Mouse (Mus musculus) ES-CJ7 (cell line): Measurements from ENCODE around the gene Fndc5.

Experiments
- DNase-seq: peaks from one replicate; pipeline ENCODE4 v3.0.0; 2011; ENCODE audit warnings: low read depth, low spot score

Gene Fndc5

DNA sequence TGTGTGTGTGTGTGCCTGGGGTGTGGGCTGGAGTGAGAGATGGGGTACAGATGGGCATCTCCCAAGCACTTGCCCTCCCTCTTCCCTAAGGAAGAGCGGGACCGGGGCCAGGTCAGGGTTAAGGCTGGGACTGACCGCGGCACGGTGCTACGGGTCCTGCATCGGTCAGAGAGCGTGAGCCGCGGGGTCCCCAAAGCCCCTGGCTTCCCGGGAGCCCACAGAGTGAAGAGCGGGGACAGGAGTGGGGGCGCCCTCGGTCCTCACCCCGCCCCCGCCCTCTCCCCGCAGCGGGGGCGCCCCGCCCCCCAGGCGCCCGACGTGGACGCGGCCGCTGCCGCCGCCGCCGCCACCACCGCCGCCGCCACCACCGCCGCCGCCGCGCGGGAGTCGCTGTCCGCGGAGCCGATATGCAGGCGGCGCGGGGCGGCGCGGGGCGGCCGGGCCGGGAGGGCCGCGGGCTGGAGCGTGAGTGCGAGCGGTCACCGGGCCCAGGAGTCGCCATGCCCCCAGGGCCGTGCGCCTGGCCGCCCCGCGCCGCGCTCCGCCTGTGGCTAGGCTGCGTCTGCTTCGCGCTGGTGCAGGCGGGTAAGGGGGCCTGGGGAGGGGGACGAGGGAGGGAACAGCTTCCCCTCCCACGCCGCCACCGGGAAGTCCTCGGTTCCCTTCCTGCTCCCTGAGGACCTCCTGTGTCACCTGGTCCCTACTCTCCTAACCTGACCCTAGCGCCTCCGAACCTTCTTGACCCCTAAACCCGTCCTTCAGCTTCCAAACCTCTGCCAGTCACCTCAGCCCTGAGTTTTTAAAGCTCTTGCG, at the start of gene Fndc5:
Fndc5 (plus strand) TSS at position 421 of the 813 bp plus-strand sequence.
- no peak for DNase-seq

DNA sequence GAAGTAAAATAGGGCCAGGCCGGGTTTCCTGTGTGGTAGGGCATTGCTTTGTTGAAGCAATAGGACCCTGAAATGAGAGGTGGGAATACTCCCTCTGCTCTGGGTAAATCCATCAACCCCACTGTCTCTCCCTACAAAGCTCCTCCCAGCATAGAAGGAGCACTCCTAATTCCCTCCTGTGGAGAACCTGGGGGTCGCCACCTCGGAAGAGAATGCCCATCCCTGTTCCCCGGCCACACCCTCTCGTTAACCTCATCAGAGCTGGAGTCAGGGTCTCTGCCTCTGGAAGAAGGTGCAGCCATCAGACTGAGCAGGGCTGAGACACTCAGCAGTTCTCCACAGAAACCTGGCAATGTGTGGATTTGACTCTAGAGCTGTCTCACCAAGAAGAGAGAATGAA, 48.9 kb upstream of the Fndc5 start:
- peak; percentile 52 for DNase-seq

DNA sequence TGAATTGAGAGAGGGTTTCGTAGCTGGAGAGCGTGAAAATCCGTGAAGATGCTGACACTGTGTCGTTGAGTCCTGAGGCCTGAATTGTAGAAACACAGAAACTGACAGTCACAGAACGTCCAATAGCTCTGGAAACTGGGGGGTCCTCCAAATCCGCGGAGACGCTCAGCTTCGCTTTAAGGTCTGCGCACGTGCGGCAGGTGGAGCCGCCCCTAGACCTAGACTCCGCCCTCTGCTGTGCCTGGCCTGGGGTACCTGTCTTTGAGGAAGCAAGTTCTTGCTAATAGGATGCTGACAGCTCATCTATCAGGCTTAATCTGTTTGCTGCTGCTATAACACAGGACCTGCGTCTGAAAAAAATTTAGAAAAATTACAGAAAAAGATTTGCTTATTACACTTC, 41.5 kb upstream of the Fndc5 start:
- DNase-seq, result no peak

DNA sequence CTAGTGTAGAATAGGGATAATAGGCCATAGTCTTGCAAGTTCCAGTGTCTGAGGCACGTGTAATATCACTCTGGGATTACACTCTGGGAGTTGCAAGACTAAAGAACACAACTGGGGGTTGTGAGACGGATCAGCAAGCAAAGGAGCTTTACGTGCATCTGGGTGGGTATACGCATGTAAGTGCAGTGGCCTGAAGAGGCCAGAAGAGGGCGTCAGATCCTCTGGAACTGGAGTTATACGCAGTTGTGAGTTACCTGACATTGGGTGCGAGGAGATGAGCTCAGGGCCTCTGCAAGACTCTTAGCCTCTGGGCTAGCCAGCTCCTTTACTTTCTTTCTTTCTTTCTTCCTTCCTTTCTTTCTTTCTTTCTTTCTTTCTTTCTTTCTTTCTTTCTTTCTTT, 39.8 kb upstream of the Fndc5 start:
- no peak for DNase-seq

DNA sequence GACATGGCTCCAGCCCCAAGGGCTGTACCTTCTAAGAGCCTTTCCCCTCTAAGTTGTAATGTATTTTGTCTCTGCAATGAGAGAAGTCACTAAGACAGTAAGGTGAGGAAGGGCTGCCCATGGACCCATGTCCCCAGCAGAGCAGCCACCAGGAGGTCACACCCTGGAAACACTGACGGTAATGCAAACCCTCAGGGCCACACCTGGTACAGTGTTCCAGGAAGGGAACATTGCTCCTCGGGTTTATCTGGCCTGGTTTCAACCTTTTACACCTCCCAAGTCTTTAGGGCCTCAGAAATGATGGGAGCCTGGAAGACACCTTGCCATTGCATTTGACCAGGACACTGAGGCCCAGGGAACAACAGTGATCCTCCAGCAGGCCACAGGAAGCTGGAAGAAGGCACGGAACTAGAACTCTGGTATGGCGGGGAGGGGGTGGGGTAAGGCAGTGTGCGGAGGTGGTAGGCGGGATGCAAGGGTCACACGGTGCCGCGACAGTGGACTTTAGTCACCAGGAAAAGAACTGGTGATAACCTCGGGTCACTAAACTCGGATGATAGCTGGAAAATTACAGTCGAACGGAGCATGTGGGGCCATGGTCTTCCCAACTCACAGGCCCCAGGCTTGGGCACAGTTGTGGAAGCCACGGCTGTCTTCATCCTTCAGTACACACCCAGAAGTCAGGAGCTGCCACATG, 34.5 kb upstream of the Fndc5 start:
- no peak for DNase-seq

DNA sequence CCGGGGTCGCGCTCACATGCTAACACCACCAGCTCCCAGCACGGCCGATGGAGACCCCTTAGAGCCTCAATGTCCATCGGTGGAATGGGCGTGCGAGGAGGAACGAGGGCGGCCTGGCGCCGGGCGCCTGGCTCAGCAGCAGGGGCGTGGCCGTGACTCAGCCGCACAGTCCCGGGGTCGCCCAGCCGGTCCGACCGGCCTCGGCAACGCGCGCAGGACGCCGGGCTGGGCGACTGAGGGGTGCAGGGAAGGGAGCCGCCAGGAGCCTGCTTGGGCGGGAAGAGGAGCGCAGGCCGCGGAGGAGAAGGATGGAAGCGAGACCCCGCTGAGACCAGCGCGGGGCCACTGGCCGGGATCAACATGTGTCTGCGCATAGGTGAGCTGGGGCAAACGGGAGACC, 31.4 kb upstream of the Fndc5 start, which contains the start of gene Tmem54:
Tmem54 (plus strand) TSS at position 193 of the 400 bp plus-strand sequence.
- no peak for DNase-seq

DNA sequence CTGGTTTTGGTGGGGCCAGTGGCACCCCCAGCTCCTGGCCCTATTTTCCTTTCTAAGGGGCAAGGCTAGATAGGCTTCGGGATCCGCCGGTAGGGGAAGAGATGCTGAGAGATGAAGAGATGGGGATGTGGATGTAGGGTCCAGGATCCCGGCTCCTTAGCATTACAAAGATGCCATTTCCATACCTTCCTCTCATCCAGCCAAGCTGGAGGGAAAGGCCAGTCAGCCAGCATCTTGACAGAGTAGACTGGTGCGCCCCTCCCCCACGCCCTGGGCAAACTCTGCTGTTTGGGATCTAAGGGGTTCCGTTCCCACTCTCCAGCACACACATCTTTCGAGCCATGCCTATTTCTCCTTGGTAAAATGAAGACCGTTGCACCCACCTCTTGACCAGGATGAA, 30.7 kb upstream of the Fndc5 start:
- DNase-seq, result peak; percentile 62

DNA sequence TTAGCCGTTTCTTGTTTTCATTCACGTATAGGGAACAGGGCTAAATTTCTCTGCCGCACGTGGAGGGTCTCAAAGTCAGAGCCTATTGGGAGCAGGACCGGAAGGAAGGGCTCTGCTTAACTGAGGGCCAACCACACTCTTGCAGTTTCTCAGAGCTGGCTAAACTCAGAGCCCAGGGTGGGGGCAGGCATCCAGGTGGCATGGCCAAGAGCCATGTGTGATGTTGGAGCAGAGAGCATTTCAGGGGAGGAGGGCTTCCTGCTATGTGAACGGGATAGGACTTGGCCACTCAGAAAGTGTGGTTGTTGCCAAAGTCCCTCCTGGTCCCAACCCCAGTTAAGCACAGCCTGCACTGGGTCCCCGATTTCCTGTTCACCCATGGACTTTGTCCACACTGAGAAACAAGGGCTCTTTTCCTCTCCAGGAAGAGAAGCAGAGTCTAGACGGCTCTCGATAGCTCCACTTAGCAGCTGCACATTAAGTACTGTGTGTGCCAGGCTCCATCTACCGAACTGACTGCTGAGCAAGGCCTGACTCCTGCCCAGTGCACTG, 29.4 kb upstream of the Fndc5 start:
- no peak for DNase-seq

DNA sequence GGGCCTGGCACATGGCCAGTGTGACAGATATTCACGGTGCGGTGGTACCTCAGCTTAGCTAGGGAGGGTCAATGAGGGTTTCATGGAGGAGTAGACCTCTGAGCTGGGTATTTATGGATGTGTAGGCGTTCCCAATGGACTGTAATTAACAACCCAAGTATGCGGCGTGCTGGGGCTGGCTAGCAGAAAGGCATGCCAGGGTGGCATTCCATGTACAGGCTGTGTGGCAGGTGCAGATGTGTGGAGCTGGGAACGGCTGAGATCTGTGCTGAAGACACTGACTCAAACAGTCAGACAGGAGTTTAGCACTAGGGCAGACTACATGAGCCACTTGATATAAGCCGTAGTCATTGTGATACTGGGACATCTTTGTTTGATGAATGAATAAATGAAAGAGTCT, 28.2 kb upstream of the Fndc5 start:
- DNase-seq, result no peak

DNA sequence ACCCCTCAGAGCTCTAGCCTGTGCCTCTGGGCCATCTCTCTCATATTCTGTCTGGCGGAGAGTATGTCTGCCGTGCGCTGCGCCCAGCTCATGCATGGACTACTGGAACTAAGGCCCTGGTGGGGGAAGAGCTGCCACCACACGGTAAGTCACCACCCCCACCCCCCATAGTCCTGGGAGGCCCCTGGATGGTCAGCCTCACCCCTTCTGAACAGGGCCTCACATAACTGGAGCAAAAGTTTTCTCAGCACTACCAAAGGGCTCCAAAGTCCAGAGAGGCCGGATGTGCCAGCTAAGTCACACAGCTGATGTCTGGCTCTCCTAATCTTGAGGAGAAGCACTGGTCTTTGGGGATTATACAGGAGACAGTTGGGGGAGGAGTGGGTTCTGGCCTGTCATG, 26.0 kb upstream of the Fndc5 start:
- no peak for DNase-seq

DNA sequence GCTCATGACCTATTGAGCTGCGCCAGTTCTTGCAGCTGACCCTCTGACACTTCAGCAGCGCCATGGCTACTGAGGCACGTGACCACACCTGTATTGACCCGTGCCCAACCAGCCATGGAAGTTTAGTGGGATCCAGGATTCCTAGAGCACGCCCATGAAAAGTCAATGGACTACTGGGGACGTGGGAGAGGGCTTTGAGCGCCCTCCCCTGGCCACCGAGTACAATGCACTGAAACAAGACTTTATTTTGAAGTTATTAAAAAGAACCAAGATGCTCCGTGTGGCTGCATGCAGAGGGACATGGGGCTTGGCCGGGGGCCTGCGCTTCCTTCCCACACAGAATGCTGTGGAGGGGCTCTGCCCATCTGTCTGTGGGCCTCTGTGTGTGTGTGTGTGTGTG, 25.4 kb upstream of the Fndc5 start:
- DNase-seq, result peak; percentile 62

DNA sequence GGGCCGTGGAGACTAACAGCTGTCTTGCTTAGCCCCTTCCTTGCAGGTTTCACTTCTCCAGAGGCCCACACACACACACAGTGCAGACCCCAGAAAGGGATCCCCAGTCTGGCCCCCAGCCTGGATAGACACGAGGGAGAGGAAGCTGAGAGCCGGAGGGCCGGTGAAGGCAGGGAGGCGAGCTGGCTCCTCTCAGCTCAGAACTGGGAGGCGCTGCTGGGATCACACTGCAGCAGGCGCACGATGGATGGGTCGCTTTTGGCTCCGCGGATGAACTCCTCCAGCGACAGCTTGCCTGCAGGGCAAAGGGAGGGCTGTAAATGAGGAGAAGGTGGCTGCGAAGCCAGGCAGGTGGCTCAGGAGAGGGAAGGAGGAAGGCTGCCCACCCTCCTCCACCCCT, 24.6 kb upstream of the Fndc5 start:
- DNase-seq, result no peak

DNA sequence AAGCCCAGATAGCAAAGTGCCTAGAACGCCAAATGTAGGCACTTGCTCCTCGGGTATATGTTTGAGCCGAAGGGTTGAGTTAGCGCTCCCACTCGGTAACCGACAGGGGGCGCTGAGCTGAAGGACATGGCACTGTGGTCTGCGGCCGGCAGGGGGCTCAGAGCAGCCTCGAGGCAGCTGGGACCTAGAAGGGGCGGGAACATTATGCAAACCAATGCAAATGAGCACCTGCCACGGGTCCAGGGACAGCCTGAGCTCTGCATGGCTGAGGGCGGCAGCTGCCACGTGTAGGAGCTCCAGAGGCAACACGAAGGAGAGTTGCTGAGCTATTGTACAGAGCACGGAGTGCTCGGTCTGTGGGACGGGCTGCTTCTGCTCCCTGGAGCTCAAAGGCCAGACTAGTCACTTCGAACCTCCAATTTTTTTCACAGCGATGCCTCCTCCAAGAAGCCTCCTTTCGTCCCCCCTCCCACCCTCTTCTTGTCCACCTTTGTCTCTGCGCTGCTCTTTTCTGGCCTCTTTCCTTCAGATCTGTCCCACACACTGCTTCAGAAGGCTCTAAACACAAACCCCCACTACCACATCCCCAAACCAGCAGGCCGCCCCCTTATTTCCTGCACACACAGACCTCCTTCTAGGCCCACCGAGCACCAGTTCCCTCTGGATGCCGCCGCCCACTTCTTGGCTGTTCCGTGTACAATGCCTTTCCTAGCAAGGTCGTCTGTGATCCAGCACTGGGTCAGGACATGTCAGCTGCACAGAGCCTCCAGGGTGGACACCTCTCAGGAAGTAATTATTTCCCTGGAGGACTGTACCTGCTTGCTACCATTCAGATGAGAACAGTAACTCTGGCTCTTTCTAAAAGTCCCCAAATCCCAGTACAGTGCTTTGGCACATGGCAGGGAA, 23.5 kb upstream of the Fndc5 start:
- peak; percentile 98 for DNase-seq

DNA sequence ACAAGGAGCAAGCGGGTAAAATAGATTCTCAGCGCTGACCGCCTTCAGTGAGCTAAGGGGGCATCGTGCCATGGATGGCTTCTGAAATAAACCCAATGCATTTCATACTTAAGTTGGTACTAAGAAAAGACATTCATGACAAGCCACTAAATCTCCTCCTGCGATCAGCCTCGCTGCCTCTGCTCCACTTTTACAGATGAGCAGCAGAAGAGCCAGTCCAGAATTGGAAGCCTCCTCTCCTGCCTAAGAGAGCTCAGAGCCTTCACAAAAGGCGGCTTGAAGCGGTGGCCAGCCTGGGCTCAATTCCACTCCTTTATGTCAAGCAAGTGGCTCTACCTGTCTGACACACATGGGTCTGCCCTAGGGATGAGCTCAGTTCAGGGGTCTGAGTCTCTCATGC, 20.1 kb upstream of the Fndc5 start:
- DNase-seq, result no peak

DNA sequence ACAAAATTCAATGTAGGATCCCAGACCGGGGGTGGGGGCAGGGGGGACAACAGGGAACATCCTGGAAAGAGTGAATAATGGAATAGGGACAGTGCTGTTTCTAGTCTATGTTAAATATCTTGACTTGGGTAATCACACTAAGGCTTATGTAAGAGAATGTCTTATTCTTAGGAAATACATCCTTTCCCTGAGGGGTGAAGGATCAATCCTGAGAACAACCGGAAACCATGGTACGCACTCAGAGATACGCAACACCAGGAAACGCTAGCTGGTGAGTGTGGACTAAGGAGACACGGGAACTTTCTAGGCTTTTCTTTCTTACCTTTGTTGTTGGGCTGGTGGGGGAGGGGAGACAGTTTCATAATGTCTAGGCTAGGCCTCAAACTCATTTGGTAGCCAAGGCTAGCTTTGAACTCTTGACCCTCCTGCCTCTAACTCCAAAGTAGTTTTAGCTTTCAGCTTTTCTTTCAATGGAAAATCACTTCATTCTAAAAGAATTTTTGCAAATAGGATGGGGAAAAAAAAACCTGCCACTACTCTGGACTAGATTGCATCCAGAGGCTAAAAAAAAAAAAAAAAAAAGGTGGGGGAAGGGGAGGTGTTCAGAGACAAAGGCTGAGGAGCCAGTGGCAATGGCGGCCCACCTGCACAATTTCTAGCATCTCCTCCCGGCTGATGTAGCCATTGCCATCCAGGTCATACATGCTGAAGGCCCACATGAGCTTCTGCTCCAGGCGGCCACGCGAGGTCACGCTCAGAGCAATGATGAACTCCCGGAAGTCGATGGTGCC, 18.9 kb upstream of the Fndc5 start:
- no peak for DNase-seq

DNA sequence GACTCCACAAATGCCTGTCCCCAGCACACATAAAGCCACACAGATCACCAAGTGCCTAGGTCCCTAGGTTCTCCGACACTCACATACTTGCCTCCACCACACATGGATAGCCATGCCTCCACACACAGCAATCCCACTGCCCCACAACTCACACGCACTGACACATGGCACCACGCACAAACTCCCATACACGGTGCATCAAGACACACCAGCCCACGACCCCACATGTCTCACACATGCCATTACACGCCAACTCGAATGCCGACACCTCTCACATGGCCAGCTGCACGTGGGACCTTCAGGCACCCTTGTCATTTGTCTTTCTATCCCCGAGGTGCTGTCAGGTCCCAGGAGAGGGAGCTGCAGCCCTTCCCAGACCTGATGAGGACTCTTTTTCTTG, 17.1 kb upstream of the Fndc5 start:
- no peak for DNase-seq

DNA sequence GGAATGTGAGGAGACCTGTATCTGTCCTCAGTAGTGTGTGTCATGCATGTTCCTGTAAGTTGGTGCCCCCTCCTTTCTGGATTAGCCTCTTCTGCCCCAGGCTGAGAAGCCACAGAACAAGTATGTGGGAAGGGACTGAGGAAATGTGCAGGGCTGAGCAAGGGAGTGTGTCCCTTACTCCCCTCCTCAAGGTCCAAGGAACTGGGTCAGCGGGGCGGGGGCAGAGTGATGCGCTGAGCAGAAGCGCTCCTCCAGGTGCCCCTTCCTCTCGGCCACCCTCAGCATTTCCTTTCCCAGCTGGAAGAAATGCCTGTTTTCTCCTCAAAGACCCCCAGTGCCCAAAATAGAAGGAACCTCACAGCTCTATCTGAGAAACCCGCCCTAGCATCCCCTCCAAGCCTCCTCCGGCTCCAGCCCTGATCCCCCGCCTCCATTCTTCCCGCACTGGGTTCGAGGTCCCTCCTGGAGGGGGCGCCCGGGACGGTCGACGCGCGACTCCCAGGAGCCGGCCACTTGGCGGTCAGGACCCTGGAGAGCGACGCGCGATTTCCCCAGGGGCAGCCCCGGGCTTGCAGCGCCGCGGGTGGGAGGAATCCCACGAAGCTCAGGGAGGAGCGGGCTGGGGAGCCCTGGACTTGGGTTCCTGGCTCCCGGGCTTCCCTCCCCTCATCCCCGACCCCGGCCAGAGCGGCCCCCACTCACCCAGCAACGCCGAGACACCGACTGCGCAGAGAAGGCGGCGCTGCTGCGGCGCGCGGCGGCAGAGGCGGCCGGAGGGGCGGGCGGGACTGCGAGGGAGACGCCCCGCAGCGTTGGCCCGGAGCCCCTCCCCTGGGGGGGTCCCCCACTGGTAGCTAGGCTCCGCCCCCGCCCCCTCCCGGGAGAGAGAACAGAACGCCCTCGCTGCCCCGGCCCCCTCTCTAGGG, 16.0 kb upstream of the Fndc5 start:
- peak; percentile 81 for DNase-seq

DNA sequence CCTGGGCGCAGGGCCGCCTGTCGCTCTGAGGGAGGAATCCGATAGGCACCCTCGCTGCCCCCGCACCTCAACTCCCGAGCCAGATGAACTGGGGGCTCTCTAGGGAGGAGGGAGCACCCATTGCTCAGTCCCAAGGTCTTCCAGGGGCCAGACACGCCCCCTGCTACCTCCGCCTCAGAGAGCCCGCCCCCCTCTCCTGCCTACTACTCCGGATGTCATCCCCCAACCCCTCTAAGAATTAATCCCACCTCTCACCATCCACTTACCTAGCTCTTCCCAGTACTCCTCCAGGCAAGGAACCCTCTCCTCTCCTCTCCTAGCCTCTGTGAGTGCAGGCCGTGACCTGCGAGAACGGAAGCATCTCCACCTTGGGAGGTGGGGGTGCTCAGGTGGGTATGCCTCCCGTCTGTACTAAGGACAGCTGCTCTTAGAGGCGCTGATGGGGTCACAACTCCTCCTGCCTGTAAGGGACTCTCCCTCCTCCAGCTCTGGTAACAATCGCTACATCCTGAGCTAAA, 15.2 kb upstream of the Fndc5 start, which contains the start of gene Hpca:
Hpca (minus strand) TSS at position 468 of the 518 bp plus-strand sequence.
- peak; percentile 44 for DNase-seq

DNA sequence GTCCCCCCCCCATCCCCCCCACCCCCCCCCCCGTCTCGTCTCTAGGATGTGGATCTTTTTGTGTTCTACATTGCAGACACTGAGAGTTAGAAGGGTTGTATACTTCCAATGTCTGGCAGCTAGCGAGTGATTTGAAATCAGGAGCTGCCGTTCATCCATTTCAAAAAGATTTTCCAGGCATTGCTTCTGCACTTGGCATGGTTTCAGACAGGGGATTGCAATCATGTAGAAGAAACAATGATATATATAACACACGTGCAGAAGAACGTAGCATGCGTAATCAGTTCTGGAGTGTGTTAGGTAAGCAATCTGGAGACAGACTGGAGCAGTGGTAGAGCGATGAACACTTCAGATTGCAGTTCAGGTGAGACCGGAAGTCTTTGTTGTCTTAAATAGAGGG, 14.7 kb upstream of the Fndc5 start:
- DNase-seq, result no peak

DNA sequence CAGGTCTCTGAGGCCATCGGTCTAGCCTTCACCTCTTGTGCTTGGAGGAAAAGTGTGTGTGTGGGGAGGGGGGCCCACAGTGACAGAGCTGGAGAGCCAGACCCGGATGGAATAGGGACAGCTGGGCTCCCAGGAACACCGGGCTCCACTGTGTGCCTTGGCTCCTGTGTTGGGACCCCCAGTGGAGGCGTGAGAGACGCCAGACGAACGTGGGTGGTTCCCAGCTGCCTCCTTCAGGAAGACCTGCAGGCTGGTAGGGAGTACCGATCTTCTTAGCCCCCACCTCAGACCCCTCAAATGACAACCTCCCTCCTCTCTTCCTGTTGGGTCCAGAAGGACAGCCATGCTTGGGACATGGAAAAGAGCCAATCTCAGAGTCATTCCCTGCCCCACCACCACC, 14.1 kb upstream of the Fndc5 start:
- no peak for DNase-seq
